Mouse (Mus musculus): Measurements from ENCODE around the gene Gda. TPM values are rescaled to one million over a fixed set of nuclear protein-coding genes. Genes with fewer than 3 reads are reported as not detected.

Gene Gda
- polyA plus RNA-seq, 1 experiment from 2014 or later, result not detected

GRCm38 (mm10) chr19:21436566-21436965 is 36.7 kb downstream of the Gda start:
- Histone ChIP-seq H3K27ac (ENCODE audit: low read depth, low read length) (no peak overlapping the region), H3K4me1 (replicated peaks; ENCODE audit: control insufficient read depth, insufficient read depth, low read length) (no peaks in the 10 kb centered on the region), H3K36me3 (ENCODE audit: control insufficient read depth, insufficient read depth, low read length) (no peaks in the 10 kb centered on the region), H3K27me3 (ENCODE audit: control insufficient read depth, insufficient read depth, low read length) (no peaks in the 10 kb centered on the region), H3K4me2 (ENCODE audit: low read depth, low read length, severe bottlenecking) (no peak overlapping the region), H3K4me3 (ENCODE audit: low read depth, low read length) (no peak overlapping the region), H3K9me3 (ENCODE audit: control insufficient read depth, low read length) (no peaks in the 10 kb centered on the region), H3K9ac (ENCODE audit: low read length) (no peak overlapping the region)
- WGBS, result 96% methylated on average over 3 of the region's 3 CpGs
- DNase-seq (ENCODE audit: low spot score), result no peak
- no peak for ATAC-seq (replicated peaks; ENCODE audit: low FRiP score)

GRCm38 (mm10) chr19:21433348-21433747 is 39.9 kb downstream of the Gda start:
- WGBS, result 88% methylated on average over 4 of the region's 4 CpGs
- H3K4me2 ChIP-seq (ENCODE audit: low read depth, low read length, severe bottlenecking), result no peak overlapping the region
- no peaks in the 10 kb centered on the region for H3K27me3 ChIP-seq (ENCODE audit: control insufficient read depth, insufficient read depth, low read length)
- H3K9ac ChIP-seq (ENCODE audit: low read length), result no peak overlapping the region
- H3K4me1 ChIP-seq (replicated peaks; ENCODE audit: control insufficient read depth, insufficient read depth, low read length), result no peaks in the 10 kb centered on the region
- H3K27ac ChIP-seq (ENCODE audit: low read depth, low read length), result no peak overlapping the region
- no peaks in the 10 kb centered on the region for H3K9me3 ChIP-seq (ENCODE audit: control insufficient read depth, low read length)
- H3K4me3 ChIP-seq (ENCODE audit: low read depth, low read length), result no peak overlapping the region
- ATAC-seq (replicated peaks; ENCODE audit: low FRiP score), result no peak
- no peaks in the 10 kb centered on the region for H3K36me3 ChIP-seq (ENCODE audit: control insufficient read depth, insufficient read depth, low read length)
- DNase-seq (ENCODE audit: low spot score), result no peak

- Histone ChIP-seq H3K9me3 (ENCODE audit: control insufficient read depth, low read length) (no peaks in the 10 kb centered on the region), H3K27ac (ENCODE audit: low read depth, low read length) (no peak overlapping the region), H3K4me2 (ENCODE audit: low read depth, low read length, severe bottlenecking) (no peak overlapping the region), H3K4me1 (replicated peaks; ENCODE audit: control insufficient read depth, insufficient read depth, low read length) (no peaks in the 10 kb centered on the region), H3K4me3 (ENCODE audit: low read depth, low read length) (no peak overlapping the region), H3K27me3 (ENCODE audit: control insufficient read depth, insufficient read depth, low read length) (no peaks in the 10 kb centered on the region), H3K9ac (ENCODE audit: low read length) (no peak overlapping the region), H3K36me3 (ENCODE audit: control insufficient read depth, insufficient read depth, low read length) (no peaks in the 10 kb centered on the region)
- WGBS, result 85% methylated on average over 2 of the region's 2 CpGs
- ATAC-seq (replicated peaks; ENCODE audit: low FRiP score) (no peak), DNase-seq (ENCODE audit: low spot score) (no peak)
Measured at GRCm38 (mm10) chr19:21432879-21433278, 40.4 kb downstream of the Gda start.

- H3K9ac ChIP-seq (ENCODE audit: low read length), result no peak overlapping the region
Measured at GRCm38 (mm10) chr19:21432286-21432685, 41.0 kb downstream of the Gda start.

GRCm38 (mm10) chr19:21425391-21425790 is 47.9 kb downstream of the Gda start:
- DNase-seq (ENCODE audit: low spot score) (no peak), ATAC-seq (replicated peaks; ENCODE audit: low FRiP score) (no peak)
- Histone ChIP-seq H3K27ac (ENCODE audit: low read depth, low read length) (no peak overlapping the region), H3K4me2 (ENCODE audit: low read depth, low read length, severe bottlenecking) (no peak overlapping the region), H3K36me3 (ENCODE audit: control insufficient read depth, insufficient read depth, low read length) (no peaks in the 10 kb centered on the region), H3K4me3 (ENCODE audit: low read depth, low read length) (no peak overlapping the region), H3K4me1 (replicated peaks; ENCODE audit: control insufficient read depth, insufficient read depth, low read length) (no peaks in the 10 kb centered on the region), H3K9me3 (ENCODE audit: control insufficient read depth, low read length) (no peaks in the 10 kb centered on the region), H3K9ac (ENCODE audit: low read length) (no peak overlapping the region), H3K27me3 (ENCODE audit: control insufficient read depth, insufficient read depth, low read length) (no peaks in the 10 kb centered on the region)
- 89% methylated on average over 4 of the region's 4 CpGs for WGBS

More at GRCm38 (mm10) chr19:21432286-21432685, 41.0 kb downstream of the Gda start:
- Histone ChIP-seq H3K27me3 (ENCODE audit: control insufficient read depth, insufficient read depth, low read length) (no peaks in the 10 kb centered on the region), H3K27ac (ENCODE audit: low read depth, low read length) (no peak overlapping the region), H3K9me3 (ENCODE audit: control insufficient read depth, low read length) (no peaks in the 10 kb centered on the region), H3K4me1 (replicated peaks; ENCODE audit: control insufficient read depth, insufficient read depth, low read length) (no peaks in the 10 kb centered on the region), H3K36me3 (ENCODE audit: control insufficient read depth, insufficient read depth, low read length) (no peaks in the 10 kb centered on the region), H3K4me3 (ENCODE audit: low read depth, low read length) (no peak overlapping the region), H3K4me2 (ENCODE audit: low read depth, low read length, severe bottlenecking) (no peak overlapping the region)
- WGBS, result 94% methylated on average over 3 of the region's 3 CpGs
- no peak for DNase-seq (ENCODE audit: low spot score)
- ATAC-seq (replicated peaks; ENCODE audit: low FRiP score), result no peak

GRCm38 (mm10) chr19:21423731-21424130 is 49.5 kb downstream of the Gda start:
- H3K27me3 ChIP-seq (ENCODE audit: control insufficient read depth, insufficient read depth, low read length), result no peaks in the 10 kb centered on the region
- H3K4me1 ChIP-seq (replicated peaks; ENCODE audit: control insufficient read depth, insufficient read depth, low read length), result no peaks in the 10 kb centered on the region
- no peak for ATAC-seq (replicated peaks; ENCODE audit: low FRiP score)
- no peak overlapping the region for H3K4me2 ChIP-seq (ENCODE audit: low read depth, low read length, severe bottlenecking)
- H3K36me3 ChIP-seq (ENCODE audit: control insufficient read depth, insufficient read depth, low read length), result no peaks in the 10 kb centered on the region
- no peaks in the 10 kb centered on the region for H3K9me3 ChIP-seq (ENCODE audit: control insufficient read depth, low read length)
- 88% methylated on average over 7 of the region's 7 CpGs for WGBS
- no peak overlapping the region for H3K27ac ChIP-seq (ENCODE audit: low read depth, low read length)
- no peak for DNase-seq (ENCODE audit: low spot score)
- H3K4me3 ChIP-seq (ENCODE audit: low read depth, low read length), result no peak overlapping the region
- H3K9ac ChIP-seq (ENCODE audit: low read length), result no peak overlapping the region

GRCm38 (mm10) chr19:21418418-21418817 is 54.8 kb downstream of the Gda start:
- no peaks in the 10 kb centered on the region for H3K36me3 ChIP-seq (ENCODE audit: control insufficient read depth, insufficient read depth, low read length)
- WGBS, result 90% methylated on average over 5 of the region's 5 CpGs
- H3K4me3 ChIP-seq (ENCODE audit: low read depth, low read length), result no peak overlapping the region
- no peaks in the 10 kb centered on the region for H3K4me1 ChIP-seq (replicated peaks; ENCODE audit: control insufficient read depth, insufficient read depth, low read length)
- H3K9me3 ChIP-seq (ENCODE audit: control insufficient read depth, low read length), result no peaks in the 10 kb centered on the region
- H3K9ac ChIP-seq (ENCODE audit: low read length), result no peak overlapping the region
- DNase-seq (ENCODE audit: low spot score), result no peak
- H3K27ac ChIP-seq (ENCODE audit: low read depth, low read length), result no peak overlapping the region
- no peaks in the 10 kb centered on the region for H3K27me3 ChIP-seq (ENCODE audit: control insufficient read depth, insufficient read depth, low read length)
- no peak overlapping the region for H3K4me2 ChIP-seq (ENCODE audit: low read depth, low read length, severe bottlenecking)
- ATAC-seq (replicated peaks; ENCODE audit: low FRiP score), result no peak

- Histone ChIP-seq H3K36me3 (ENCODE audit: control insufficient read depth, insufficient read depth, low read length) (no peaks in the 10 kb centered on the region), H3K4me3 (ENCODE audit: low read depth, low read length) (no peak overlapping the region), H3K27ac (ENCODE audit: low read depth, low read length) (no peak overlapping the region), H3K27me3 (ENCODE audit: control insufficient read depth, insufficient read depth, low read length) (no peaks in the 10 kb centered on the region), H3K4me2 (ENCODE audit: low read depth, low read length, severe bottlenecking) (no peak overlapping the region), H3K9ac (ENCODE audit: low read length) (no peak overlapping the region), H3K9me3 (ENCODE audit: control insufficient read depth, low read length) (no peaks in the 10 kb centered on the region), H3K4me1 (replicated peaks; ENCODE audit: control insufficient read depth, insufficient read depth, low read length) (no peaks in the 10 kb centered on the region)
- no peak for ATAC-seq (replicated peaks; ENCODE audit: low FRiP score)
- WGBS, result 75% methylated on average over 3 of the region's 3 CpGs
- DNase-seq (ENCODE audit: low spot score), result no peak
Measured at GRCm38 (mm10) chr19:21415377-21415776, 57.9 kb downstream of the Gda start.

GRCm38 (mm10) chr19:21409178-21409577 is 64.1 kb downstream of the Gda start:
- Histone ChIP-seq H3K4me2 (ENCODE audit: low read depth, low read length, severe bottlenecking) (no peak overlapping the region), H3K9ac (ENCODE audit: low read length) (no peak overlapping the region), H3K4me1 (replicated peaks; ENCODE audit: control insufficient read depth, insufficient read depth, low read length) (no peaks in the 10 kb centered on the region), H3K36me3 (ENCODE audit: control insufficient read depth, insufficient read depth, low read length) (no peaks in the 10 kb centered on the region), H3K4me3 (ENCODE audit: low read depth, low read length) (no peak overlapping the region), H3K9me3 (ENCODE audit: control insufficient read depth, low read length) (no peaks in the 10 kb centered on the region), H3K27me3 (ENCODE audit: control insufficient read depth, insufficient read depth, low read length) (no peaks in the 10 kb centered on the region), H3K27ac (ENCODE audit: low read depth, low read length) (no peak overlapping the region)
- DNase-seq (ENCODE audit: low spot score) (no peak), ATAC-seq (replicated peaks; ENCODE audit: low FRiP score) (no peak)
- WGBS, result 93% methylated on average over 4 of the region's 4 CpGs

All from forebrain, embryonic 11.5 days (tissue).